Mouse (Mus musculus): ENCODE data around the gene Gnai1.
"Not testable (repeated sequence)": the region's sequence is repeated elsewhere in the genome, so short reads cannot be mapped to it uniquely, and the experiment has no call there.

Gnai1 gene

GRCm38 (mm10) chr5:18360281-18360819 lies at the start of gene Gnai1:
TSS of gene Gnai1 (minus strand) at chr5:18360355.
- no peak for DNase-seq (ENCODE audit: low read depth)

GRCm38 (mm10) chr5:18367864-18368263 lies 7.7 kb upstream of the Gnai1 start:
- DNase-seq (ENCODE audit: low read depth), result no peak

DNA sequence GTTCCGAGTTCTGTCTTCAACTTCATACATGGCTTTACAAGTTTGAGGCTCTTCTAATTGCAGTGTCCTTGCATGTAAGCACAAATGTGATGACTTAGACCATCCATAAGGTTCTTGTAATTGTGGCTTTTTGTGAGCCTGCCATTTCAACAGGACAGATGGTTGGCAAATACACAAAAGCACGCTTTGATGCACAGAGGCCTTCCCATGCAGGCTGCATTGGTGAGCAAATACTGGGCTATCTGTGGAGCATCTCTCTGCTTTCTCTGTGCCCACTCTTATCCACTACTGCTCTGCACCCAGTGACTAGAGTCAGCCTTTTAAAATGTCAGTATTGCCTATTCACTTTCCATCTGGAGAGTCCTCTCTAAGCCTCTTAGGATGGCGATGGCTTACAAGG lies 5.3 kb upstream of the Gnai1 start:
- DNase-seq (ENCODE audit: low read depth), result no peak

DNA sequence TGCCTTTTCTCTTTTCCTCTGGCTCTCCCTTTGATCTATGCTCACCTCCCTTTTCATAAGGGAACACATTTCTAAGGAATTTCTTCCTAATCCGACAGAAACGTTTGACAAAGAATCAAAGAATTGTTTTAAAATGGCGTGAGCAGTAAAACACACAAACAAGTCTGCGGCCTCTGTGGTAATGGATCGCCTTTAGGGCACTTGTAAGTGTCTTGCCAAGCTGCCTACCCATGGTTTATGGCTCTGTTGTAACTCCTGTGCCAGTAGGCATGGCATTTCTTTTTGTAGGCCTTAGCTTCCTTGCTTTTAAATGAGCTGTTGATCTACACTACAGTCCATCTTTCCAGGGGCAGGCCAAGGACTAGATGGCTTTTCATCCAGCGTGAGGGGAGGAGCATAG lies 801 bp upstream of the Gnai1 start:
- no peak for DNase-seq (ENCODE audit: low read depth)

- DNase-seq (ENCODE audit: low read depth), result no peak
Observed at GRCm38 (mm10) chr5:18359376-18360280, 527 bp downstream of the Gnai1 start.

DNA sequence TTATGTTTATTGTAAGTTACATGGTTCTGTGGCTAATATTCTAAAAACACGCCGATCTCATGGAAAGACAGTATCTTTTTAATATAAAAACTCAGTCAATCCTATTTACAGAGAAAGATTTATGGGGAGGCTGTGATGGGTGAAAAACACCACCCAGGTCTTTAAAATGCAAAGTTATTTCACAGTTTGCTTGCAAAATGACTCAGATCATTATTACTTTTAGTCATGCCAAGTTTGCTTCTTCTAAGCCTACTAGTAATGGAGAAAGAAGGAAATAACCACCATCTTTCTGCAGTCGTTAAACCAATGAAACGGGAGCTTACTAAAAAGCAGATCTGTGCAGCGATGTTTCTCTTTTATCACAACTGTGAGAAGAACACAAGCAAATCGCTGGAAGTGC lies 1.4 kb downstream of the Gnai1 start:
- no peak for DNase-seq (ENCODE audit: low read depth)

GRCm38 (mm10) chr5:18358191-18358590 lies 2.0 kb downstream of the Gnai1 start:
- DNase-seq (ENCODE audit: low read depth), result no peak

- no peak for DNase-seq (ENCODE audit: low read depth)
Observed at GRCm38 (mm10) chr5:18347297-18347696, 12.9 kb downstream of the Gnai1 start.

DNA sequence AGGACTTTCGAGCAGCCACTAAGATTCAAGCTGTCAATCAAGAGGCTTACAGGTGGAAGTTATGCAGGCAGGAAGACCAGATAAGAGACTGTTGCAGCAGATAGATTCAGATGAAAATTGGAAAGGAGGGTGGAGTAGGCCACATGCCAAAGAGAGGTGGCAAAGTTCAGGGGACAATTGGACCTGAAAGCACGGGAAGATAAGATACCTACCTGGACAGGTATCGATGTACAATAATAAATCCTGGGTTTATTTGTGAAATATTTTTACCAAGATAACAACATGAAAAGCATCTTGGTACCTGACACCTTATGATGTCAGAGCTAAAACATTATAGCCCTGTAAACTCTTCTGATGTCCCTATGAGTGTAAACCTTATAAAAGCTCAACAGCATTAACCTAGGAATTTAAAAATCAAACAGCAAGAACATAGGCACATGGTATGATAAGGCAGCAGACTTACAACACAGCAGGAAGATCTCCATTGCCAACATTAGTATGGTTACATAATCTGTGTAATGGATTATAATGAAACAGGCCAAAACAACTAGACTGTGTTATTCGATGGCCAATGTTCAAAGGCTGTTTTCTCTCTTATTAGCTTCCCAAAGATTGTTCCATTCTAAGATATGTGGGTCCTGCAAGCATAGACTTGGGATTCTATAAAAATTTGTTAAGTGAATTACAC lies 16.6 kb downstream of the Gnai1 start:
- DNase-seq (ENCODE audit: low read depth), result no peak

- DNase-seq (ENCODE audit: low read depth), result no peak
Observed at GRCm38 (mm10) chr5:18342765-18343454, 17.2 kb downstream of the Gnai1 start.

DNA sequence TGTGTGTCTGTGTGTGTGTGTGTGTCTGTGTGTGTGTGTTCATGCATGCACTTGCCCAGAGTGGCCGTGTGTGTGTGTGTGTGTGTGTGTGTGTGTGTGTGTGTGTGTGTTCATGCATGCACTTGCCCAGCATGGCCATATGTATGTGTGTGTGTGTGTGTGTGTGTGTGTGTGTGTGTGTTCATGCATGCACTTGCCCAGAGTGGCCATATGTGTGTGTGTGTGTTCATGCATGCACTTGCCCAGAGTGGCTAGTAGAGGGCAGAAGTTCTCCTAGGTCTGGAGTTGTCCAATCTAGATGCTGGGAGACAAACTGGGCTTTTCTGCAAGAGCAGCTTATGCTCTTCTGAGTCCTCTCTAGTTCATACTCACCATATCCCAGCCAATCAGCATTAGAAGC lies 18.3 kb downstream of the Gnai1 start:
- DNase-seq (ENCODE audit: low read depth), result not testable (repeated sequence)

- no peak for DNase-seq (ENCODE audit: low read depth)
Observed at GRCm38 (mm10) chr5:18332256-18332655, 27.9 kb downstream of the Gnai1 start.

DNA sequence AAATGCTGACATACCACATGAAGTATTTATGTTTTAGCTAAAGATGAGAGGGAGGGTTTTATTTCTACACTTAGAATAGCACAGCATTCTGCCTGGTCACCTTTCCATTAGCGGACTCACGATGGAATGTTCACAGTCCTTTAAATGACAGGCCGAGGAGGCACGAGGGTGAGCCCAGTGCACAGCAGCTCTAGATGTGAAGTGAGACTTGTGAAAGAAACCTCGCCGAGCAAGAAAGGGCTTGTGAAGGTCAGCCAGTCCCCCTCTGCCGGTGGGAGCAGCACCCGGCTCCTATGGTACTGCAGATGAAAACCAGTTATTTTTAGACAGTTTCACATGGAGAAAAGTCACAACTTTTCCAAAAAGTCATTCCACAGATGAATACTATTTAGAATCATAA lies 29.4 kb downstream of the Gnai1 start:
- DNase-seq (ENCODE audit: low read depth), result no peak

- no peak for DNase-seq (ENCODE audit: low read depth)
Observed at GRCm38 (mm10) chr5:18326159-18326558, 34.0 kb downstream of the Gnai1 start.

DNA sequence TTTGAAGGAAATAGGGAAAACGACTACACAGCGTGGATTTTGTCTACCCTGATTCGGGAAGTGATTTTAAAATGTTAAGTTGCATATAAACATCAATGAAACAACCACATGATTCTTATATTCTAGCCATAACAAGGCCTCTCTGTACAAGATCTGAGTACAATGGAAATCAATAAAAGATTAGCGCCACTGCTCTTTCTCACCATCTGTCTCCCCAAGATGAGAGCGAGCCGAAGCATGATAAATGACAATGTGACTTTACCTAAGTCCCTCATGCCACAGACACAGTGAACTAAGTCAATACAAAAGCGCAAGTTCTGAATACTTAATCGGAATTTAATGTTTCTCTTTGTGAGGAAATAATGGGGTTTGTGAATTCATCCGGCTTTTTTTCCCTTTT lies 36.6 kb downstream of the Gnai1 start:
- no peak for DNase-seq (ENCODE audit: low read depth)

DNA sequence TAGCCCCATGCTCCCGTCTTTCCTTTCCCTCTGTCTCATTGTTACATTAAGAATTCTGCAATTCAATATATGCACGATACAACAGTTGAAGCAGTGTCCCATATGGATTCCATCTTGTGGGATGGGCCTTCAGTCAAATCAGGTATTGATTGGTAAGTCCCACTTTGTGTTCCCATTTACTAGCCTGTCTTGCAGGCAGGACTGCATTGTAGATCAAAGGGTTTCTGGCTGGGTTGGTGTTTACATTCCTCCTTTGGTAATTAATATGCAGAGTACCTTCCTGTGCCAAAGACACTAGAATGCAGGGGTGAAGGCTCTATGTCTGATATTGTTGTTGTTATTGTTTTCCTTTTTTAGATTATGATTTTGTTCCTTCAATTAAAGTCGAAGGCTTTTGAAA lies 38.5 kb downstream of the Gnai1 start:
- no peak for DNase-seq (ENCODE audit: low read depth)

- DNase-seq (ENCODE audit: low read depth), result no peak
Observed at GRCm38 (mm10) chr5:18318846-18319245, 41.3 kb downstream of the Gnai1 start.

- DNase-seq (ENCODE audit: low read depth), result no peak
Observed at GRCm38 (mm10) chr5:18307229-18307804, 52.8 kb downstream of the Gnai1 start.

DNA sequence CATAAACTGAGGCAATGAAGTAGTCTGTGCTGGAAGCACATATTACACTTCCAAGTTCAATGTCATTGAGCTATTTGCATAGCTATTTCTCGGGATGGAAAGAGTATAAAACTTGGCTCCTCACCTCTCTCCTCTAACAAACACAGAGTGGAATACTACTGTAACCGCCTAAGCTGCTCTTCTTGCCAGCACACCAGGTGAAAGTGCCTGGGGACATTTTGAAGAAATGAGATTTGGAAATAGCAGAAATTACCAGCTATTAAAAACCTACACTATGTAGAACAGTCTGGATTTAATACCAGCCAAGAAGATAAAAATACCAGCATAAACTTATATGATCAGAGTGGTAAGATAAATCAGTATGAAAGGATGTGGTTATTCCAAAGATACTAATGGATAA lies 63.6 kb downstream of the Gnai1 start:
- no peak for DNase-seq (ENCODE audit: low read depth)

- no peak for DNase-seq (ENCODE audit: low read depth)
Observed at GRCm38 (mm10) chr5:18292744-18293143, 67.4 kb downstream of the Gnai1 start.

- DNase-seq (ENCODE audit: low read depth), result no peak
Observed at GRCm38 (mm10) chr5:18289530-18289929, 70.6 kb downstream of the Gnai1 start.

DNA sequence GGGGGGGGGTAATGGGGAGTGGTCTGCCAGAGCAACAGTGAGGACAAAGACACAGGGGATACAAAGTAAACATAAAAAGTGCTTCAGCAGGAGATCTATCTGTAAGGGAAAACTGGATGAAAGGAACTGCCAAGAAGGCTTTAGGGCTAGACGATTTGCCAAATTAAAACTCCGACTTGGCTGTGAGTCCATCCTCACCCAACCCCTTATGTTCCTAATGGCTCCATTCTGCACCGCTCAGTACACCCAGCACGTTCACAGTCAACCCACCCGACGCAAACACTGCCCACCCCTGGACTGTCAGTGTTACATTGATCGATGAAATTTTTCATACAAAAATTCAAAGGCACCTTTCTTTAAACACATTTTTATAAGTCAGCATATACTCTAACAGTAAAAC lies 71.5 kb downstream of the Gnai1 start:
- no peak for DNase-seq (ENCODE audit: low read depth)

Data from naive thymus-derived CD4-positive, alpha-beta T cell, adult 2 months (primary cell).